Mouse (Mus musculus): ENCODE data around the gene Nipal4.

DNA sequence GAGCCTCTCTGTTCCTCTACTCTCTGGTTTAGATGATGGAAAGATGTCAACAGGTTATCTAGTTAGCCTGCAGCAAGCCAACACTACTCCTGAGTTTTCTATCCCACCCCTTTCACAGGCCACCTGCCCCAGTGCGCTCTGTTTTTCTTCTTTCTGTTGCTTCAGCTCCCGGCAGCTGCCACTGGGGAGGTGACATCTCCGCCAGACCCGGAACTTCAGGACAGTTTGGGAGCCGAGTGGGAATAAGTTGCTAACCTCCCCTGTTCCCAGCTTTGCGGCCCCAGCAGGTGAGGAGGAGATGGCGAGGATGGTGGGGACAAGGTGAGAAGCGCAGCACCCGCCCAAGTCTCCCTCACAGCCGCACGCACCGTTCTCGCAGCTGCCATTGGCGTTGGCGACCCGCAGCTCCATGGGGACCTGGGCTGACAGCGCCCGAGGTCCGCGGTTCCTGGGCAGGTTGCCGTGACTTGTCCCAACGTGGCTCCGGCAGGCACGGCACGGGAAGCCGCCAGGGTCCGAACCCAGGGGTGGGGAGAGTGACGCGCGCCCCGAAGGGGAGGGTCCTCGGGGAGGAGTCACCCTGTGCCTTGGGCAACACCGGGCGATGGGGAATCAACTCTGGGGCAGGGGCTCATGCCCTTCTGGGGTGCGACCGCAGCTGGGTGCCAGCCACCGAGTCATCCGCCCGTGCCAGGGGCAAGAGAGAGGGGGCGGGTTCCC lies at the start of gene Nipal4:
- TF ChIP-seq CTCF (IDR thresholded peaks at IDR 0.05; ENCODE audit: extremely low read depth, insufficient read depth, insufficient read length, insufficient replicate concordance), result no peak
- no peak for TF ChIP-seq POLR2A (IDR thresholded peaks at IDR 0.05; ENCODE audit: low read depth, low read length)

Data from spleen, adult 2 months (tissue).